Mouse (Mus musculus): Measurements from ENCODE around the gene Hoxa10. TPM values are rescaled to one million over a fixed set of nuclear protein-coding genes. Genes with fewer than 3 reads are reported as not detected.

Hoxa10 gene
- total and polyA plus RNA-seq, 3 experiments: 0.05 TPM; not detected in 2

GRCm38 (mm10) chr6:52200073-52200750 is 40.4 kb downstream of the Hoxa10 start:
- peaks cover 11% of the 10 kb centered on the region for H3K9me3 ChIP-seq (replicated peaks)
- no peak for DNase-seq (ENCODE audit: low spot score)
- no peak overlapping the region for H3K4me3 ChIP-seq (ENCODE audit: low read depth, low read length)
- no peak for ATAC-seq (ENCODE audit: extremely low read depth, insufficient number of reproducible peaks, low FRiP score, poor library complexity, severe bottlenecking)
- peaks cover 10% of the 10 kb centered on the region; the same call in 1 of the 2 replicates for H3K27me3 ChIP-seq (ENCODE audit: insufficient read depth, low read length)
- H3K36me3 ChIP-seq (replicated peaks): no peaks in the 10 kb centered on the region
- no peak for TF ChIP-seq GATA2 (IDR thresholded peaks at IDR 0.05; ENCODE audit: borderline replicate concordance, low read depth, low read length)
- TF ChIP-seq TAL1 (conservative IDR thresholded peaks at IDR 0.05; ENCODE audit: low read depth, low read length): no peak
- no peak for TF ChIP-seq GATA1 (IDR thresholded peaks at IDR 0.05; ENCODE audit: borderline replicate concordance, low read length)
- no peaks in the 10 kb centered on the region for H3K4me1 ChIP-seq (ENCODE audit: insufficient read depth, low read depth, low read length)

GRCm38 (mm10) chr6:52197271-52197670 is 43.4 kb downstream of the Hoxa10 start:
- Histone ChIP-seq H3K9me3 (replicated peaks) (0 out of 2 replicates have a peak, but pooled peaks cover under 1% of the 10 kb centered on the region), H3K36me3 (replicated peaks) (no peaks in the 10 kb centered on the region), H3K27me3 (ENCODE audit: insufficient read depth, low read length) (no peaks in the 10 kb centered on the region), H3K4me3 (ENCODE audit: low read depth, low read length) (no peak overlapping the region), H3K4me1 (ENCODE audit: insufficient read depth, low read depth, low read length) (no peaks in the 10 kb centered on the region)
- no peak for ATAC-seq (ENCODE audit: extremely low read depth, insufficient number of reproducible peaks, low FRiP score, poor library complexity, severe bottlenecking)
- no peak for TF ChIP-seq POLR2AphosphoS5 (IDR thresholded peaks at IDR 0.05; ENCODE audit: insufficient replicate concordance, low read depth, low read length)
- TF ChIP-seq GATA2 (IDR thresholded peaks at IDR 0.05; ENCODE audit: borderline replicate concordance, low read depth, low read length): no peak
- TF ChIP-seq TAL1 (conservative IDR thresholded peaks at IDR 0.05; ENCODE audit: low read depth, low read length): no peak
- TF ChIP-seq GATA1 (IDR thresholded peaks at IDR 0.05; ENCODE audit: borderline replicate concordance, low read length): no peak
- no peak for TF ChIP-seq CTCF (IDR thresholded peaks at IDR 0.05; ENCODE audit: low read depth, low read length)
- no peak for DNase-seq (ENCODE audit: low spot score)

- no peak for ATAC-seq (ENCODE audit: extremely low read depth, insufficient number of reproducible peaks, low FRiP score, poor library complexity, severe bottlenecking)
- TF ChIP-seq POLR2AphosphoS5 (IDR thresholded peaks at IDR 0.05; ENCODE audit: insufficient replicate concordance, low read depth, low read length) (no peak), CTCF (IDR thresholded peaks at IDR 0.05; ENCODE audit: low read depth, low read length) (no peak), GATA2 (IDR thresholded peaks at IDR 0.05; ENCODE audit: borderline replicate concordance, low read depth, low read length) (no peak), GATA1 (IDR thresholded peaks at IDR 0.05; ENCODE audit: borderline replicate concordance, low read length) (no peak), TAL1 (conservative IDR thresholded peaks at IDR 0.05; ENCODE audit: low read depth, low read length) (no peak)
Measured at GRCm38 (mm10) chr6:52196811-52197210, 43.8 kb downstream of the Hoxa10 start.

GRCm38 (mm10) chr6:52194690-52195089 is 46.0 kb downstream of the Hoxa10 start:
- Histone ChIP-seq H3K36me3 (replicated peaks) (no peaks in the 10 kb centered on the region), H3K4me1 (ENCODE audit: insufficient read depth, low read depth, low read length) (no peaks in the 10 kb centered on the region), H3K9me3 (replicated peaks) (peaks cover 10% of the 10 kb centered on the region), H3K27me3 (ENCODE audit: insufficient read depth, low read length) (no peaks in the 10 kb centered on the region), H3K4me3 (ENCODE audit: low read depth, low read length) (no peak overlapping the region)
- ATAC-seq (ENCODE audit: extremely low read depth, insufficient number of reproducible peaks, low FRiP score, poor library complexity, severe bottlenecking) (no peak), DNase-seq (ENCODE audit: low spot score) (no peak)
- no peak for TF ChIP-seq TAL1 (conservative IDR thresholded peaks at IDR 0.05; ENCODE audit: low read depth, low read length)
- TF ChIP-seq POLR2AphosphoS5 (IDR thresholded peaks at IDR 0.05; ENCODE audit: insufficient replicate concordance, low read depth, low read length): no peak
- TF ChIP-seq CTCF (IDR thresholded peaks at IDR 0.05; ENCODE audit: low read depth, low read length): no peak
- TF ChIP-seq GATA2 (IDR thresholded peaks at IDR 0.05; ENCODE audit: borderline replicate concordance, low read depth, low read length): no peak

More at GRCm38 (mm10) chr6:52196811-52197210, 43.8 kb downstream of the Hoxa10 start:
- Histone ChIP-seq H3K4me1 (ENCODE audit: insufficient read depth, low read depth, low read length) (no peaks in the 10 kb centered on the region), H3K9me3 (replicated peaks) (peaks cover 5% of the 10 kb centered on the region), H3K27me3 (ENCODE audit: insufficient read depth, low read length) (no peaks in the 10 kb centered on the region), H3K36me3 (replicated peaks) (no peaks in the 10 kb centered on the region), H3K4me3 (ENCODE audit: low read depth, low read length) (no peak overlapping the region)
- no peak for DNase-seq (ENCODE audit: low spot score)

GRCm38 (mm10) chr6:52191860-52192550 is 48.6 kb downstream of the Hoxa10 start:
- no peak for DNase-seq (ENCODE audit: low spot score)
- Histone ChIP-seq H3K4me1 (ENCODE audit: insufficient read depth, low read depth, low read length) (no peaks in the 10 kb centered on the region), H3K36me3 (replicated peaks) (no peaks in the 10 kb centered on the region), H3K9me3 (replicated peaks) (peaks cover 10% of the 10 kb centered on the region), H3K27me3 (ENCODE audit: insufficient read depth, low read length) (no peaks in the 10 kb centered on the region), H3K4me3 (ENCODE audit: low read depth, low read length) (no peak overlapping the region)
- ATAC-seq (ENCODE audit: extremely low read depth, insufficient number of reproducible peaks, low FRiP score, poor library complexity, severe bottlenecking): no peak
- no peak for TF ChIP-seq GATA1 (IDR thresholded peaks at IDR 0.05; ENCODE audit: borderline replicate concordance, low read length)
- TF ChIP-seq POLR2AphosphoS5 (IDR thresholded peaks at IDR 0.05; ENCODE audit: insufficient replicate concordance, low read depth, low read length): no peak
- TF ChIP-seq CTCF (IDR thresholded peaks at IDR 0.05; ENCODE audit: low read depth, low read length): no peak
- TF ChIP-seq TAL1 (conservative IDR thresholded peaks at IDR 0.05; ENCODE audit: low read depth, low read length): no peak
- no peak for TF ChIP-seq GATA2 (IDR thresholded peaks at IDR 0.05; ENCODE audit: borderline replicate concordance, low read depth, low read length)

- no peak for TF ChIP-seq GATA1 (IDR thresholded peaks at IDR 0.05; ENCODE audit: borderline replicate concordance, low read length)
- TF ChIP-seq TAL1 (conservative IDR thresholded peaks at IDR 0.05; ENCODE audit: low read depth, low read length): no peak
- TF ChIP-seq POLR2AphosphoS5 (IDR thresholded peaks at IDR 0.05; ENCODE audit: insufficient replicate concordance, low read depth, low read length): no peak
- TF ChIP-seq CTCF (IDR thresholded peaks at IDR 0.05; ENCODE audit: low read depth, low read length): no peak
- TF ChIP-seq GATA2 (IDR thresholded peaks at IDR 0.05; ENCODE audit: borderline replicate concordance, low read depth, low read length): no peak
- peaks cover 10% of the 10 kb centered on the region for H3K9me3 ChIP-seq (replicated peaks)
- no peaks in the 10 kb centered on the region for H3K4me1 ChIP-seq (ENCODE audit: insufficient read depth, low read depth, low read length)
- no peak for DNase-seq (ENCODE audit: low spot score)
- no peak within 1 kb of the TSS for H3K4me3 ChIP-seq (ENCODE audit: low read depth, low read length)
- no peaks in the 10 kb centered on the region for H3K36me3 ChIP-seq (replicated peaks)
- no peak for ATAC-seq (ENCODE audit: extremely low read depth, insufficient number of reproducible peaks, low FRiP score, poor library complexity, severe bottlenecking)
- H3K27me3 ChIP-seq (ENCODE audit: insufficient read depth, low read length): no peaks in the 10 kb centered on the region
Measured at GRCm38 (mm10) chr6:52190906-52191810, 49.5 kb downstream of the Hoxa10 start, which contains the start of gene Hoxa4. Gene Hoxa4 (minus strand): TSS chr6:52191753.
